In the genomic region with DNA sequence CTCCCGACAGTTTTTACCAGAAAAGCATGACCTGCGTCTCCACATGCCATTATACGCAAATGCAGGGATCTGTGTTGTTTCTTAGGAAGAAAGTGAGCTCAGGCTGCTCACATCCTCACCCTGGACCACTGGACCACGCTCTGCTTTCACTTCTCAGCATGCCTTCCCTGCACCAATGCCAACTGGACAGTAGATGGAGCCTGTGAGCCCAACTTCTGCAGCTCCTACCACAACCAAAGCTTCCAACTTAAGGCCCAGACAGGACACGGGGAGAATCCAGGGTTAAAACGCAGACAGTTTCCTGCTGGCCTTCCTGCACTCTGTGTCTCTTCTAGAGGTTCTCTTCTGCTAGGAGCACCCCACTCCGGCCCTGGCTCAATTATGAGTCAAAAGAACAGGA, we compare ENCODE assay signal across 8 mouse cellular contexts.
DNase-seq lines count a peak whose midpoint lies in the region; ATAC-seq and TF ChIP-seq lines count a peak whose summit lies in the region.

No protein-coding gene starts in this region.

- 0 out of 2 replicates have a peak, but pooled peaks have one; percentile 47 for TF ChIP-seq EP300 in heart, adult 2 months (IDR thresholded peaks at IDR 0.05; ENCODE audit: insufficient read depth, low read depth, low read length)

- no peaks in the 10 kb centered on the region; the same call in 1 of the 2 replicates for H3K9me3 ChIP-seq in embryonic facial prominence, embryonic 11.5 days (replicated peaks; ENCODE audit: control insufficient read depth, low read length)

- DNase-seq in CD8-positive naive resting alpha-beta T cell, adult 2 months (ENCODE audit: low read depth in 2 of 2, low spot score in 2 of 2): peak; percentile 28 to 53
- peak; percentile 81 for DNase-seq in adrenal gland, postnatal 14 days
- DNase-seq in embryonic facial prominence, embryonic 11.5 days (ENCODE audit: low spot score): peak; percentile 82
- DNase-seq in heart, adult 2 months: peak; percentile 66 to 74
- DNase-seq in kidney, postnatal 25 days: peak; percentile 64 to 76
- DNase-seq in lung, adult 2 months: peak; percentile 44
- peak; percentile 36 for DNase-seq in testis, postnatal 14 days (ENCODE audit: low spot score)

- TF ChIP-seq CTCF in heart, adult 2 months (IDR thresholded peaks at IDR 0.05): peak; percentile 97; the same call in 1 of the 2 replicates
- TF ChIP-seq CTCF in lung, adult 2 months (IDR thresholded peaks at IDR 0.05; ENCODE audit: insufficient read depth, low read length): peak; percentile 97

- H3K4me1 ChIP-seq in embryonic facial prominence, embryonic 11.5 days (ENCODE audit: control insufficient read depth, insufficient read depth, low read length): no peaks in the 10 kb centered on the region
- peaks cover 2% of the 10 kb centered on the region for H3K4me1 ChIP-seq in heart, adult 2 months (ENCODE audit: control insufficient read depth, insufficient read depth, low read length)
- no peaks in the 10 kb centered on the region for H3K4me1 ChIP-seq in lung, adult 2 months (ENCODE audit: control insufficient read depth, insufficient read depth, low read length)

- no peak overlapping the region for H3K4me2 ChIP-seq in embryonic facial prominence, embryonic 11.5 days (ENCODE audit: low read depth, low read length)

- H3K27ac ChIP-seq in embryonic facial prominence, embryonic 11.5 days (replicated peaks; ENCODE audit: low read depth, low read length): no peak overlapping the region
- H3K27ac ChIP-seq in heart, adult 2 months: no peak overlapping the region

- intact Hi-C loops in heart, adult 2 months (cut with DNase I): loop anchor here (1.0 kb wide), 1 partner anchor 99 kb away; no protein-coding TSS in a partner anchor

- no peaks in the 10 kb centered on the region for H3K79me2 ChIP-seq in heart, adult 2 months (replicated peaks; ENCODE audit: control insufficient read depth, insufficient read depth, low read length)

- TF ChIP-seq POLR2A in heart, adult 2 months (IDR thresholded peaks at IDR 0.05; ENCODE audit: insufficient read depth, low read depth, low read length): no peak
- TF ChIP-seq POLR2A in lung, adult 2 months (IDR thresholded peaks at IDR 0.05; ENCODE audit: borderline replicate concordance, extremely low read depth, low read depth, low read length): no peak

- WGBS in embryonic facial prominence, embryonic 11.5 days: 11% methylated on average over 7 of the region's 7 CpGs
- 7% methylated on average over 7 of the region's 7 CpGs for WGBS in heart, adult 2 months
- WGBS in lung, adult 2 months: 8% methylated on average over 7 of the region's 7 CpGs

- no peak for ATAC-seq in embryonic facial prominence, embryonic 11.5 days (replicated peaks; ENCODE audit: insufficient number of reproducible peaks, low FRiP score, low TSS enrichment, low read depth)
- peak; percentile 78 for ATAC-seq in neutrophil, adult 5-6 weeks (ENCODE audit: extremely low read depth, insufficient number of reproducible peaks, low FRiP score, poor library complexity, severe bottlenecking)

- H3K4me3 ChIP-seq in embryonic facial prominence, embryonic 11.5 days (ENCODE audit: low read depth, low read length): no peak overlapping the region
- H3K4me3 ChIP-seq in heart, adult 2 months: no peak overlapping the region
- H3K4me3 ChIP-seq in lung, adult 2 months (replicated peaks; ENCODE audit: extremely low read depth, low read depth, low read length): no peak overlapping the region

- no peaks in the 10 kb centered on the region for H3K27me3 ChIP-seq in embryonic facial prominence, embryonic 11.5 days (ENCODE audit: control insufficient read depth, insufficient read depth, low read length)
- no peaks in the 10 kb centered on the region for H3K27me3 ChIP-seq in heart, adult 2 months (ENCODE audit: control insufficient read depth, insufficient read depth, low read length)

- H3K9ac ChIP-seq in embryonic facial prominence, embryonic 11.5 days (replicated peaks; ENCODE audit: low read length): no peak overlapping the region
- no peak overlapping the region for H3K9ac ChIP-seq in heart, adult 2 months (ENCODE audit: low read depth, low read length)

- H3K36me3 ChIP-seq in embryonic facial prominence, embryonic 11.5 days (replicated peaks; ENCODE audit: control insufficient read depth, insufficient read depth, low read depth, low read length): no peaks in the 10 kb centered on the region
- no peaks in the 10 kb centered on the region for H3K36me3 ChIP-seq in heart, adult 2 months (ENCODE audit: control insufficient read depth, insufficient read depth, low read length)
